Mouse (Mus musculus) testis, postnatal 10 days (tissue): ENCODE data around the gene Cda.

Experiments
- DNase-seq: peaks from one replicate; pipeline ENCODE4 v3.0.0; 2021; ENCODE audit warnings: low spot score

Cda gene

DNA sequence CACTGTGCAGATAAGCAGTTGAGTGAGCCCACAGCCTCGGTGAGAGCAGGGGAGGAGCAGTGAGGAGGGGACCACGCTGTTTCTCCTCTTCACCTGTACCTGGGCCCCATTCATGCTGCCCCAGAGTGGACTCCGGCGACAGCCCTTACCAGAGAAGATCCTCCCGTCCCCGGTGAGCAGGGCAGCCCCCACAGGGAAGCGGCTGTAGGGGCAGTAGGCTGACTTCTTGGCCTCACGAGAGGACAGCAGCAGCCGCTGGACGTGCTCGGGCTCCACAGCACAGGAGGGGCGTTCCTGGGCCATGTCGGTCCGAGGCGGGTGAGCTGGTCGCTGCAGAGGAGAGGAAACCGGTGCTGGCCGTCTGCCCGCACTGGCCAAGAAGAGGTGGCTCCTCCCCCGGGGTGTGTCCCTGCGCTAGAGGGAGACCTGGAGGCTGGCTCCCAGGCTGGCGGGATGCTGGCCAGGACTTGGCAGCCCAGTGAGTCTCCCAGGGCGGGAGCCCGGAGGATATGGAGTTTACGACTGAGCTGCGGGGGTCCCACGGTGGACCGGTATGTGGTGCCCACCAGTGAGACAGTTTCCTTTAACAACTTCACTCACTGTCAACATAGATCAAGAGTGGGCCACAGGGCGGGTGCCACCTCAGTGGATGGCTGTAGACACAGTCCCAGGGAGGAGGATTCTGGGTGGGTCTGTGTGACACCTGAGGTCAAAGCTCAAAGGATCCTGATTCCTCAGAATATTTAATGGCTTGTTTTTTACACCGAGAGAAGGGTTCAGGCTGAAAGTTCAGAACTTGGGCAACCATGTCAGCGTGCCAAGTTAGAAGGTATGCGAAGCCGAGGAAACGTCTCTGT lies at the start of gene Cda:
Cda (minus strand) TSS at position 352 of the 857 bp plus-strand sequence.
- peak; percentile 87 for DNase-seq

- DNase-seq: no peak
Measured at GRCm38 (mm10) chr4:138416414-138416813, 48.6 kb upstream of the Cda start.

- DNase-seq: no peak
Measured at GRCm38 (mm10) chr4:138415991-138416390, 48.2 kb upstream of the Cda start.

DNA sequence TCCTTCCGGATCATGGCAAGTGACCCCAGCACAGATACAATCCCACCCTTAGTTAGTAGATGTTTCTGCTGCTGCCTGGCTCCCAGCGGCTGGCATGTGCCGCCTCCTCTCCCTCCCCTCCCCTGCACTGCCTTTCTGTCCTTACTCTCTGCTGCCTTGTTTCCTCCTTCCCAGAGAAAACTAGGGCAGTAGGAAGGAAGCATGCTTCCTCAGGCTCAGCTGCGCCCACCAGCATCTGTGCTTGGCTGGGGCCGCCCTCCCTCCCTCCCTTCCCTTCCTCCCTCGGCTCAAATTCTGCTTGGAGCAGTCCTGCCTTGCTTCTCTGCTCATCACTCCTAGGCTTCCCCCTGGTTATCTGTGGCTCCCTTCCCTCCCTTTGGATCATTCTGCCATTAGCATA lies 46.9 kb upstream of the Cda start:
- DNase-seq: no peak

GRCm38 (mm10) chr4:138411504-138412121 lies 43.8 kb upstream of the Cda start:
- no peak for DNase-seq

DNA sequence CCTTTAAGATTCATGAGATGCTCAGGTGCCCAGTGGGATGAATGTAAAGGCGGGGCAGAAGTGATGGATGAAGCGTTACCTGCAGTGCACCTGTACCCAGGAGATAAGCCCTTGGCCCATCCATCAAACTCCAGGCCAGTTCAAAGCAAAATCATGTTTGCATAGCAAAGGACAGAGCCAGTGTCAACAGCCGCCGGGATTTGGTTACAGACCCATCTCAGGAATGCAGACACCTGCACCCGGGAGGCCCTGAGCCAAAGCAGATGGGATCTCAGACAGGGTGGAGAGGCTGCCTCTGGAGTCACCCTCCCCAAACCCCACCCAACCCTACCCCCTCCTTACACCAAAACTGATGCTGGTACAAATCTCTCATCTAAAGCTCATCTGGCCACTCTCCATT lies 43.2 kb upstream of the Cda start:
- no peak for DNase-seq

- no peak for DNase-seq
Measured at GRCm38 (mm10) chr4:138407479-138408194, 39.8 kb upstream of the Cda start.

GRCm38 (mm10) chr4:138404806-138405205 lies 37.0 kb upstream of the Cda start:
- DNase-seq: no peak

GRCm38 (mm10) chr4:138396711-138397110 lies 28.9 kb upstream of the Cda start:
- no peak for DNase-seq

GRCm38 (mm10) chr4:138395971-138396645 lies 28.3 kb upstream of the Cda start, which contains the start of gene Fam43b:
Gene Fam43b (minus strand): TSS chr4:138396528.
- peak; percentile 64 for DNase-seq

DNA sequence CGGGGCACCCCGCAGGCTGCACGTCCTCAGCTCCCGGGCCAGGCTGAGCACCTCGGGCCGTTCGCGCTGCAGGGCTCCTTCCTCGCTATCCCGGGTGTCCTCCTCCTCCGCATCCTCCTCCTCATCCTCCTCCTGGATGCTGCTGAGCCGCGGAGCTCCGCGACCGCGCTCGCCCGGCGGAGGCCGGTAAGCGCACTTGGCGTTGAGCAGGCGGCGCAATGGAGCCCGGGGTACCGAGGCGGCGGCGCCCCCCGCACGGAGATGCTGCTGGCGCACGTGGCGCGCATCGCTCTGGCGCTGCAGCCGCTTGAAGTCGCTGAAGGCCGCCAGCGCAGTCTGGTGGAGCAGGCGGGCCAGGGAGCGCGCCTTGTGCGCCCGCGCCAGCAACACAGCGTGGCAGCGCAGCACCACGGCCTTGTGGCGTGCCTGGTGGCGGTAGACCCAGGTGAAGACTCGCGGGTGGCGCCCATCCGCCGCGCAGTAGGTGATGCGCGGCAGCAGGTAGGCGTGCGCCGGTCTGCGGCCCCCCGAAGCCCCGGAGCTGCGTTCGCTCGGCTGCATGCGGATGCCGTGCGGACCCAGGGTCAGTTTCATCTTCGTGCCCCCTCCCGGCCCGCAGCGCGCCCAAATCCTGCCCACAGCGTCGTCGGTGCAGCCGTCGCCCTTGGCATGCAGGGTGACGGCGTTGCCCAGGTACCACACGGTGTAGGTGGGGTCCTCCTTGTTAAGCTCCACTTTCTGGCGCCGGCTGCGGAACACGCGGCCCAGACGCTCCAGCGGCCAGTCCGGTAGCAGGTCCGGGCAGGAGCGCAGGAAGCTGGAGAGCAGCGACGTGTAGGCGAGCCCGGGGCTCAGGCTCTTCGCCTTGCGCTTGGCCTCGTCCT lies 27.5 kb upstream of the Cda start:
- no peak for DNase-seq

DNA sequence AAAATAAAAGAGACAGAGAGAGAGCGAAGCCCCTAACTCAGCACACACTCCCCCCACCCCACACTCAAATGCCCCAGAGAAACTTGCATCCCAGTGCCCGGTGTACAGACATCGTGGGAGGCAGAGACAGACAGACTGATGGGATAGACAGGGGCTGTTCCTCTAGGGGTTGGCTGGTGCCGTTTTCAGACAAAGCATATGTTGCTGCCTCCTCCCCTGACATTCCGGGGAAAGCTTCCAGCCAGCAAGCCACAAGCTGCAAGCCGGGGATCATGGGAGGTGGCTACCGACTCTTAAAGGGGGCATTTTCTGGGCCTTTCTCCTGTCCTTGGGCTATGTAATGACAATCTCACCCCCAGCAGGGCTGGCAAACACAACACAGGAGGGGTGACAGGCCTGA lies 25.9 kb upstream of the Cda start:
- no peak for DNase-seq

GRCm38 (mm10) chr4:138383789-138384188 lies 16.0 kb upstream of the Cda start:
- no peak for DNase-seq

GRCm38 (mm10) chr4:138382462-138382861 lies 14.7 kb upstream of the Cda start:
- no peak for DNase-seq

DNA sequence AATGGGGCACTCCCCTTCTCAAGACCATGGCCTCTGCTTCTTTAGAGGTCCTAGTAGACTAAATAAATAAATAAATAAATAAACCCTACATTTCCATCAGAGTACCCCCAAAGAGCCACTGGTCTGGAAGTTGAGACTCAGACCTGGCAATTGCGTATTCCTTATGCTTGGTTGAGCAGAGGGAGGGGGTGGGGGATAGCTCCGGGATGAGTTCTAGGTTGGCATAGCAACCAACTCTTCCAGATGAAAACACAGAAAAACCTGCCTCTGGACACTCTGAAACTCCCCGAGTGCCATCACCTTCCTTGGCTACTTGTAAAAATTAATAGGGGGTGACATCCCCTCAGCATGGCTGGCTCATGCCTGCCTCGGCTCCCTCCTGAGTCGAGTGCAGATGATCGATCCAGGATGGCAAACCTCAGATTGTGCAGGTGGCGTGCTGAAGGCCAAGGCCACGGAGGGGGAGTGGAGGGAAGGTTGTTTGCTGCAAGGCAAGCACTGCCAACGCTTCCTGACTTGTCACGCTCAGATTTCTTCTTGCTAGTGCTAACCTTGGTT lies 12.4 kb upstream of the Cda start:
- no peak for DNase-seq

- DNase-seq: peak; percentile 78
Measured at GRCm38 (mm10) chr4:138379091-138379840, 11.5 kb upstream of the Cda start.

- peak; percentile 64 for DNase-seq
Measured at GRCm38 (mm10) chr4:138377526-138377925, 9.7 kb upstream of the Cda start.

- DNase-seq: no peak
Measured at GRCm38 (mm10) chr4:138375117-138375516, 7.3 kb upstream of the Cda start.

GRCm38 (mm10) chr4:138370996-138371516 lies 3.3 kb upstream of the Cda start:
- DNase-seq: no peak
